Mouse (Mus musculus) intestine, embryonic 14.5 days (tissue): ENCODE measurements around the gene Rfc5. TPM values are rescaled to one million over a fixed set of nuclear protein-coding genes. Genes with fewer than 3 reads are reported as not detected.

Experiments
- polyA plus RNA-seq: library from polyadenylated mRNA; unstranded; fragments of >200 nt; fragmentation: Nextera tagmentation; extraction: Ambion mirVana; gene quantifications from 2 replicates; pipeline ENCODE4 v1.2.1, GENCODE M21; 2014

The Rfc5 gene
- polyA plus RNA-seq, 1 experiment from 2014 or later: 106 TPM

Other genes with a start within 250 kb of the Rfc5 start
- gene Pebp1, start 101.4 kb downstream of the Rfc5 start, polyA plus RNA-seq: 747 and 803 TPM in 2 replicates
- 10.0 and 10.9 TPM in 2 replicates for gene Vsig10, start 70.0 kb downstream of the Rfc5 start, polyA plus RNA-seq
- 63.9 and 70.3 TPM in 2 replicates for gene Wsb2, start 31.7 kb downstream of the Rfc5 start, polyA plus RNA-seq
- gene Ksr2, start 25.0 kb upstream of the Rfc5 start, polyA plus RNA-seq: 0.75 and 0.84 TPM in 2 replicates